Mouse (Mus musculus) cerebellum, adult 9-10 months (tissue): ENCODE data around the gene Bdh1.
"Not testable (repeated sequence)": the region's sequence is repeated elsewhere in the genome, so short reads cannot be mapped to it uniquely, and the experiment has no call there.

Source experiments
- DNase-seq: peaks from one replicate; pipeline ENCODE4 v3.0.0; 2022

Bdh1 gene

GRCm38 (mm10) chr16:31465630-31466029 lies 43.5 kb downstream of the Bdh1 start:
- DNase-seq: no peak

DNA sequence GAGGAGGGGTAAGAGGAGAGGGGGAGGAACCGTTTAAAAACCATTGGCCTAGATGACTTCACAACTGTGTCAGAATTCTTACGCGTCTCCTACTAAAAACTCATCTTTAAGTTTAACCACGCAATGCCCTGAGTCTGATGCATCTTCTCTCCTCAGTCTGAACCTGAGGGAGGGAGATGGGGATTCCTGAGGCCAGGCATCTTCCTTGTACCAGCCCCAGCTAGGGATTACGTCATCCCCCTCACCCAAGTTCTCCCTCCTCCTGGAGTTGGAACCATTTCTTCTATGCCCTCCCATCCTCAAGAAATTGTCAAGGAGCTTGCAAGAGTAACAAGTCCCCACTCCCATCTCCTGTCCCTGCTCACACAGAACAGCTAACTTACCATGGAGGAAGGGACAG lies 44.0 kb downstream of the Bdh1 start:
- DNase-seq: no peak

- not testable (repeated sequence) for DNase-seq
Observed at GRCm38 (mm10) chr16:31470819-31471218, 48.7 kb downstream of the Bdh1 start.

DNA sequence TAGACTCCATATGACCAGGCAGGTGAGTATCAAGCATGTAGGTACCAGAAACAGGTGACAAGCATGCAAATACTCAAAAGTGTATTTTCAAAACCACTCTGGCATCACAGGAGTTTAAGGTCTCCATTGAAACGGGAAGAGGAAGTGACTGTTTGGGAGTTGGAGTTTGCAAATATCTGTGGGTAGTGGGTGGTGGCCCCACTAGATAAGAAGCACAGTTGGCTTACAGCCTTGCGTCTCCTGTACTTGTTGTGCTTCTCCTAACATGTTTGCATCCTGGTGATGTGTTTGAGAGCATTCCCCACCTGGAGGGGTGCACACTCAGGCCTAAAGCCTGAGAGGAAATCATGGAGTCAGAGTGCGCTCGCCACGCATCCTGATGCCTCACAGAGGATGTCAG lies 49.9 kb downstream of the Bdh1 start:
- DNase-seq: no peak

GRCm38 (mm10) chr16:31473226-31473625 lies 51.1 kb downstream of the Bdh1 start:
- peak; percentile 12 for DNase-seq

- peak; percentile 93 for DNase-seq
Observed at GRCm38 (mm10) chr16:31475123-31475968, 53.3 kb downstream of the Bdh1 start.

GRCm38 (mm10) chr16:31476872-31477603 lies 55.0 kb downstream of the Bdh1 start:
- peak; percentile 84 for DNase-seq

DNA sequence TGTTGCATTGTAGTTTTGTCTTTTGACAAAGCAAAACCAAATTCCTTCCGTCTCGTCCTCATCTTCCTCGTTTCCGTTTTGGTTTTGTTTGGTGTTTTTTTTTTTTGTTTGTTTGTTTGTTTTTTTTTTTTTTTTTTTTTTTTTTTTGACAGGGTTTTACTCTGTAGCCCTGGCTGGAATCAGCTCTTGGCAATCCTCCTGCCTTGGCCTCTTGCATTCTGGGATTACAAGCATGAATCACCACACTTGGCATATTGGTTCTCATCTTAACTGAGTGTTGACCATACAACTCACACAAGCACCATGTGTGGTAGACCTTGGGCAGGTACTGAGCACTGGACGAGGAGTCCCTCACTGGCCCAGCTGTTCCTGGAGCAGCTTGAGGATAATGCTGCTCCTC lies 63.3 kb downstream of the Bdh1 start:
- DNase-seq: no peak

DNA sequence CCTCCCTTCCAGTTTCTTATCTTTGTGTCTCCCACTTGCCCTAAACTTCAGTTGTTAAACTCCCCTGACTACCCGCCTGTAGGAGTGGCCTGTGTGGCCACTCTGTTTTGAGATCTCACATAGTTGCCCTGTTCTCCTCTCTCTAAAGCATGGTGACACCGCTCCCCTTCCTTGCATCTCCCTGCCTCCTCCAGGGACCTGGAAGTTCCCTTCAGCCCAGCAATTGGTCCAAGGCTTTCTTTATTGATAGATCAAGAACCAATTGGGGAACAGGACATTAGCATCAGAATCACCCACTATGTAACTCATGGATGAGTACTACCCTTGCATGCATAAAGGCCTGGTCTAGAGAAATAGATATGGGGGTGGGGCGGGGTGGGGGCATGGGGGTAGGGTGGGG lies 65.2 kb downstream of the Bdh1 start:
- DNase-seq: no peak

DNA sequence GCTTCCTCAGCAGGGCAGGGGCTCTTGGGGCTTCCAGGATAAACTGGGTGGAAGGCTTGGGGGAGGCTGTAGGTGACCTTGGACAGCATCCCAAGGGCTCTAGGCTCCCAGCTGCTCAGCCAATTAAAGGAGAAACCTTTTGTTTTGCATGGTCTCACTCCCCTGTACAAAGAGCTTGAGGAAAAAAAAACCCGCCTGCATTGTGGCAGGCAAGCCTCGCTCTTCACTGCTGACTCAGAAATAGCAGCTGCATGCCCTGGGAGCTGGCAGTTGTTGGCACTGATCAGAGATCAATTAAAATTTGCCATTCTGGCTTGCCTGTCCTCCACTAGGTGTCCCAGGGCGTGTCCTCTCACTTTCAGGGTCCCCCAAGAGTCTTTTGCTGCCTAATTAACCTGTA lies 67.0 kb downstream of the Bdh1 start:
- DNase-seq: no peak

DNA sequence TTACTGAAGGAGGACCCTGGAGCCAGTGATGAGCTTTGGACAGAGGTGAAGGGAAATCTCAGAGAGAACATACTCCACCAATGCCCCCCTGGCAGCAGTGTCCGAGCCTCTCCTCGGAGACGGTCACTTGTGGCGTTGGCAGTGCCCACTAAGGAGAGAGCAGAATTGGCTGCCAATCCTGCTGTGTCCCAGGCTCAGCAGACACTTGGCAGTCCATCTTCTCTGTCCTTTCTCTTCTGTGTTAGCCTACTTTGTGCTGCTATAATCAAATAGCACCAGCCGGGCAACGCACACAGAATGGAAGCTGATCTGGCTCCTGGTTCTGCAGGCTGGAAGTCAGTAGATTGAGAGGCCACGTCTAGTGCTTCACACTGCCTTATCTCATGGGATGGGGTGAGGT lies 68.9 kb downstream of the Bdh1 start:
- peak; percentile 51 for DNase-seq

- DNase-seq: peak; percentile 81
Observed at GRCm38 (mm10) chr16:31492921-31493549, 71.0 kb downstream of the Bdh1 start.

DNA sequence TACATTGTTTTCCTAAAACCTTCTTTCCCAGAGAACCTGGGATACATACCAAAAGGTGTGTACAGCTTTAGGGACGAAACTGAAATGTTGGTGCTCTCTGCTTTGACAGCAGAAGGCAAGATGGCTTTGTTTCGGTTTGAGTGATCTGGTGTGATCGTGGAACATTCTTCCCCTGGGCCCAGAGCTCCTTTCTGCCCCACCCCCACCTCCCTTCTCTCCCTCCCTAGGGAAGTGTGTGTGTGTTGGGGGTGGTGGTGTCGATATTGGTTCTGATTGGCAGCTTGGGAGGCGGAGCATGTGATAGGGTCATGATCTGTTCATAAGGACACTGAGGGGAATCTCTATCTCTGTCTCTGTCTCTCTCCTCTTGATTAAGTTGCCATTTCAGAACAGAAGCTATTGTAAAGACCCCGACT lies 71.5 kb downstream of the Bdh1 start:
- peak; percentile 61 for DNase-seq

GRCm38 (mm10) chr16:31493991-31494390 lies 71.9 kb downstream of the Bdh1 start:
- DNase-seq: peak; percentile 80

- peak; percentile 69 for DNase-seq
Observed at GRCm38 (mm10) chr16:31495356-31495755, 73.3 kb downstream of the Bdh1 start.

- no peak for DNase-seq
Observed at GRCm38 (mm10) chr16:31495769-31496168, 73.7 kb downstream of the Bdh1 start.

DNA sequence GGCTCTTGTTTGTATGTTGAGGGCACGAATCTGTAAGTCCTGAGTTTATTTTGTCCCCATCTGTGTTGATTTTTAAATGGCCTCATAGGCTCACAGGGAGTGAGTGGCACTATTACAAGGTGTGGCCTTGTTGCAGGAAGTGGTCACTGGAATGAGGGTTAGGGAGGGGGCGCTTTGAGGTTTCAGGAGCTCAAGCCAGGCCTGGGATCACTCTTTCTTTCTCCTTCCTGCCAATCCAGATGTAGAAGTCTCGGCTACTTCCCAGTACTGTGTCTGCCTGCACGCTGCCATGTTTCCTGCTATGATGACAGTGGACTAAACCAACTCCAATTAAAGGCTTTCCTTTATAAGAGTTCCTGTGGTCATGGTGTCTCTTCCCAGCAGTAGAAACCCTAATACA lies 76.3 kb downstream of the Bdh1 start:
- no peak for DNase-seq

- DNase-seq: no peak
Observed at GRCm38 (mm10) chr16:31499021-31499420, 76.9 kb downstream of the Bdh1 start.

- DNase-seq: no peak
Observed at GRCm38 (mm10) chr16:31499681-31500310, 77.7 kb downstream of the Bdh1 start.

GRCm38 (mm10) chr16:31500532-31500931 lies 78.5 kb downstream of the Bdh1 start:
- DNase-seq: no peak

- peak; percentile 68 for DNase-seq
Observed at GRCm38 (mm10) chr16:31500969-31501750, 79.1 kb downstream of the Bdh1 start.

DNA sequence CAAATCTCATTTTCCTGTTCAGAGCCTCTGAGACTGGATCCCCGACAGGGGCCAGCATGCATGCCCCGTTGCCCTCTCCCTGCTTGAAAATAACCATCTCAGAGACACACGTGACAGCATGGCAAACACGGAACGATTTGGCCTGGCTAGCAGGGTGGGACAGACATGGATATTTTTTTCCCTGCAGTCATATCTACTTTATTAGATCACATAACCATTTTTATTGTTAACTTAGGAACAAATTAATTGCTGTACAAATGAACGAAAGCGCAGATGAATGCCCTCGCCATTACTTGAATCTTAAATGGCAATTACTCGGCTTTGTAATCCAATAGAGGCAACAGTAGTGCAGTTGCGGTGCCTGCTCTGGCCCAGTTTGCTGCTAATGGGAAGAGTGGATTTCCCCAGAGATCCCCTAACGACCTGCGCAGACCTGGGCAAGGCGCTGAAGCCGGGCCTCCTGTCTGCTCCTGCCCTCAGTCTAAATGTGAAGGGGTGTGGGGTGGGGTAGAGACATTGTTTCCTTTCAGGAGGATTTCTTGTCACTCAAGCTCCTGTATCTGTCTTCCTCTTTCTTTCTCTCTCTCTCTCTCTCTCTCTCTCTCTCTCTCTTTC lies 79.8 kb downstream of the Bdh1 start:
- no peak for DNase-seq
